Mouse (Mus musculus): ENCODE results near the gene Olfr339. TPM values are rescaled to one million over a fixed set of nuclear protein-coding genes. Genes with fewer than 3 reads are reported as not detected.
"Not testable (repeated sequence)": the region's sequence is repeated elsewhere in the genome, so short reads cannot be mapped to it uniquely, and the experiment has no call there.

Gene Olfr339
- polyA plus RNA-seq (2012; rRNA removed) (not detected in 2 replicates), polyA plus RNA-seq (2014; fragmentation: Nextera tagmentation; extraction: Ambion mirVana) (not detected in 2 replicates)

GRCm38 (mm10) chr2:36418647-36419046 lies at the start of gene Olfr339:
Gene Olfr339, plus strand, starts transcription at chr2:36418947.
- Histone ChIP-seq H3K36me3 (replicated peaks; ENCODE audit: control insufficient read depth, insufficient read depth, low read depth) (no peaks in the 10 kb centered on the region), H3K9me3 (ENCODE audit: control insufficient read depth, low read length) (no peaks in the 10 kb centered on the region), H3K4me3 (ENCODE audit: insufficient read depth in 1 of 2, low read depth in 2 of 2, low read length in 2 of 2) (no peak within 1 kb of the TSS), H3K9ac (replicated peaks) (no peak within 1 kb of the TSS), H3K27ac (no peak within 1 kb of the TSS), H3K4me1 (replicated peaks; ENCODE audit: control insufficient read depth in 2 of 2, insufficient read depth in 2 of 2, low read length in 1 of 2) (no peaks in the 10 kb centered on the region), H3K27me3 (ENCODE audit: control insufficient read depth, insufficient read depth, low read length) (no peaks in the 10 kb centered on the region), H3K4me2 (ENCODE audit: low read depth) (no peak within 1 kb of the TSS)
- no peak for DNase-seq (ENCODE audit: low read depth in 3 of 3, low spot score in 3 of 3)
- TF ChIP-seq EP300 (IDR thresholded peaks at IDR 0.05; ENCODE audit: low read depth): no peak
- TF ChIP-seq CTCF (IDR thresholded peaks at IDR 0.05; ENCODE audit: low read depth): no peak
- ATAC-seq (ENCODE audit: insufficient read depth): no peak
- WGBS (ENCODE audit: insufficient replicate concordance): 53% methylated on average over 3 of the region's 3 CpGs

DNA sequence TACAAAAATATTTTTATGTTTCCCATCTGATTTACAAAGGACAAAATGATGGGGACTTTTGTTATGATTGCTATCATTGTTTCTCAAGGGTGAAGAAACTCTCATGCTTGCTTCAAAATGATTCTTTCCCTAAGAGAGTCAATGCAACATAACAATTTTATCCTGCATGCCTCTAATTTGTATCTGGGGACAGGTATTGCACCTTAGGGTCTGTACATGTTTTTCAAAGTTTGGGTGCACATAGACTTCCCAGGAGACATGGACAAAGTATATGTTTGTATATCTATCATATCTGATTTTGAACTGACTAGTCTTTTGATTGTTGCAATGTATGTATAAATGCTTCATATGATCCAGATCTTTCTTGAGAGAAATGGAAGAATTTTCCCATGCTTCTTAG lies 45.5 kb upstream of the Olfr339 start, which contains the start of gene Olfr338:
Gene Olfr338, plus strand, starts transcription at position 301 of the 400 bp plus-strand sequence.
- H3K9ac ChIP-seq (replicated peaks): no peak within 1 kb of the TSS
- no peak for DNase-seq (ENCODE audit: low read depth in 3 of 3, low spot score in 3 of 3)

GRCm38 (mm10) chr2:36415174-36415573 lies 3.6 kb upstream of the Olfr339 start:
- not testable (repeated sequence) for H3K27me3 ChIP-seq (ENCODE audit: control insufficient read depth, insufficient read depth, low read length); DNase-seq (ENCODE audit: low read depth in 3 of 3, low spot score in 3 of 3); ATAC-seq (ENCODE audit: insufficient read depth); H3K4me2 ChIP-seq (ENCODE audit: low read depth); H3K27ac ChIP-seq; H3K9me3 ChIP-seq (ENCODE audit: control insufficient read depth, low read length); H3K36me3 ChIP-seq (replicated peaks; ENCODE audit: control insufficient read depth, insufficient read depth, low read depth); H3K4me1 ChIP-seq (replicated peaks; ENCODE audit: control insufficient read depth in 2 of 2, insufficient read depth in 2 of 2, low read length in 1 of 2); H3K4me3 ChIP-seq (ENCODE audit: insufficient read depth in 1 of 2, low read depth in 2 of 2, low read length in 2 of 2); H3K9ac ChIP-seq (replicated peaks)
- WGBS (ENCODE audit: insufficient replicate concordance): 56% methylated on average over 3 of the region's 3 CpGs

More for the DNA sequence above, 45.5 kb upstream of the Olfr339 start, which contains the start of gene Olfr338:
- Histone ChIP-seq H3K4me3 (ENCODE audit: insufficient read depth in 1 of 2, low read depth in 2 of 2, low read length in 2 of 2) (no peak within 1 kb of the TSS), H3K27me3 (ENCODE audit: control insufficient read depth, insufficient read depth, low read length) (no peaks in the 10 kb centered on the region), H3K4me1 (replicated peaks; ENCODE audit: control insufficient read depth in 2 of 2, insufficient read depth in 2 of 2, low read length in 1 of 2) (no peaks in the 10 kb centered on the region), H3K36me3 (replicated peaks; ENCODE audit: control insufficient read depth, insufficient read depth, low read depth) (no peaks in the 10 kb centered on the region), H3K9me3 (ENCODE audit: control insufficient read depth, low read length) (no peaks in the 10 kb centered on the region), H3K27ac (no peak within 1 kb of the TSS), H3K4me2 (ENCODE audit: low read depth) (no peak within 1 kb of the TSS)
- TF ChIP-seq EP300 (IDR thresholded peaks at IDR 0.05; ENCODE audit: low read depth) (no peak), CTCF (IDR thresholded peaks at IDR 0.05; ENCODE audit: low read depth) (no peak)
- no peak for ATAC-seq (ENCODE audit: insufficient read depth)

DNA sequence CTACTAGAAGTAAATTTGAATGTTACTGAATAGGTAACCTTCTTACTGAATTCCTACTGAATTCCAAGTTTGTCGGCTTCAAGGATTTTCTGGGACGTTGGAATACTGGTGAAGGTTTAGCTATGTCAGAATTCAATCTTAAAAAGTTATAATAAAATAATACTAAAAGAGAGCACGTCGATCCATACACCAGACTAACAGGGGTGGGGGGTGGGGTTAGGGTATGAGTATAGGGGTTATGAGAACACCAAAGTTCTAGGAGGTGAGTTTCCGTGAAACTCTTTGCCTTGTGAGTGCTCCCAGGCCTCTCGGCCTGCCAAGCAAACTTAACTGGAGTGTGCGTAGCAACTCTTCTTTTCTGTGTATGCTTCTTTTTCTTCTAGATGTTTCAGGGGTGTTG lies 3.2 kb upstream of the Olfr339 start:
- not testable (repeated sequence) for H3K27me3 ChIP-seq (ENCODE audit: control insufficient read depth, insufficient read depth, low read length); ATAC-seq (ENCODE audit: insufficient read depth); H3K9me3 ChIP-seq (ENCODE audit: control insufficient read depth, low read length); DNase-seq (ENCODE audit: low read depth in 3 of 3, low spot score in 3 of 3); H3K36me3 ChIP-seq (replicated peaks; ENCODE audit: control insufficient read depth, insufficient read depth, low read depth); H3K27ac ChIP-seq; H3K4me1 ChIP-seq (replicated peaks; ENCODE audit: control insufficient read depth in 2 of 2, insufficient read depth in 2 of 2, low read length in 1 of 2); H3K9ac ChIP-seq (replicated peaks); H3K4me2 ChIP-seq (ENCODE audit: low read depth); H3K4me3 ChIP-seq (ENCODE audit: insufficient read depth in 1 of 2, low read depth in 2 of 2, low read length in 2 of 2)
- 69% methylated on average over 7 of the region's 7 CpGs for WGBS (ENCODE audit: insufficient replicate concordance)

DNA sequence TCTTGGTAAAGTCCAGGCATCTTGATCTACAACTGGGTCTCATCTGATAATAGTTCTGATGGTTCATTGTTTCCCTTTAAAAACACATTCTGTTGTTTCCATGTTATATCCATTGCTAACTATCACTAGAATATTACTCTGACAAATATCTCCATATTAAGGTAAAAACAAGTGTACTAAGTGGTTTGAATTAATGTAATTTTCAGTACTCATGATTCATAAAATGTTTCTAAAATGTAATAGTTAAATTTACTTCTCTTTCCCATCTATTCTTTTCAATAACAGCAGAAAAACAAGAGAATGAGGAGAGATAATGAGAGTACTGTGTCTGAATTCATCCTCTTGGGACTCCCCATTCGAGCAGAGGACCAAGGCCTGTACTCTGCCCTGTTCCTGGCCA lies 33.5 kb downstream of the Olfr339 start, which contains the start of gene Olfr340:
Gene Olfr340, plus strand, starts transcription at position 301 of the 400 bp plus-strand sequence.
- Histone ChIP-seq H3K27me3 (ENCODE audit: control insufficient read depth, insufficient read depth, low read length) (no peaks in the 10 kb centered on the region), H3K4me1 (replicated peaks; ENCODE audit: control insufficient read depth in 2 of 2, insufficient read depth in 2 of 2, low read length in 1 of 2) (no peaks in the 10 kb centered on the region), H3K4me2 (ENCODE audit: low read depth) (no peak within 1 kb of the TSS), H3K4me3 (ENCODE audit: insufficient read depth in 1 of 2, low read depth in 2 of 2, low read length in 2 of 2) (no peak within 1 kb of the TSS), H3K27ac (no peak within 1 kb of the TSS), H3K9ac (replicated peaks) (no peak within 1 kb of the TSS), H3K36me3 (replicated peaks; ENCODE audit: control insufficient read depth, insufficient read depth, low read depth) (no peaks in the 10 kb centered on the region), H3K9me3 (ENCODE audit: control insufficient read depth, low read length) (no peaks in the 10 kb centered on the region)
- 30% methylated on average over 1 of the region's 1 CpGs for WGBS (ENCODE audit: insufficient replicate concordance)
- ATAC-seq (ENCODE audit: insufficient read depth): no peak
- TF ChIP-seq CTCF (IDR thresholded peaks at IDR 0.05; ENCODE audit: low read depth) (no peak), EP300 (IDR thresholded peaks at IDR 0.05; ENCODE audit: low read depth) (no peak)
- no peak for DNase-seq (ENCODE audit: low read depth in 3 of 3, low spot score in 3 of 3)
